Mouse (Mus musculus) cerebellum, adult 18-20 months (tissue): ENCODE data around the gene Cops4.
A peak's percentile ranks its signal among the peaks of the same experiment; 100 is the strongest.

Experiments
- DNase-seq, 2 experiments: peaks; one replicate each; pipeline ENCODE4 v3.0.0; 2021

Gene Cops4

GRCm38 (mm10) chr5:100518049-100519026 lies at the start of gene Cops4:
Cops4 (plus strand) TSS chr5:100518309.
- peak; percentile 95 to 99 for DNase-seq

- no peak for DNase-seq
Observed at GRCm38 (mm10) chr5:100476328-100476727, 41.8 kb upstream of the Cops4 start.

GRCm38 (mm10) chr5:100477604-100478003 lies 40.5 kb upstream of the Cops4 start:
- no peak for DNase-seq

- DNase-seq: no peak
Observed at GRCm38 (mm10) chr5:100483569-100483968, 34.5 kb upstream of the Cops4 start.

- no peak for DNase-seq
Observed at GRCm38 (mm10) chr5:100487120-100487519, 31.0 kb upstream of the Cops4 start.

- DNase-seq: no peak
Observed at GRCm38 (mm10) chr5:100488231-100488630, 29.9 kb upstream of the Cops4 start.

- no peak for DNase-seq
Observed at GRCm38 (mm10) chr5:100489340-100489739, 28.8 kb upstream of the Cops4 start.

GRCm38 (mm10) chr5:100491704-100492103 lies 26.4 kb upstream of the Cops4 start:
- no peak for DNase-seq

GRCm38 (mm10) chr5:100498436-100499180 lies 19.5 kb upstream of the Cops4 start:
- DNase-seq: peak; percentile 70 to 74

- DNase-seq: no peak
Observed at GRCm38 (mm10) chr5:100499243-100499642, 18.9 kb upstream of the Cops4 start.

- peak; percentile 19 to 39 for DNase-seq
Observed at GRCm38 (mm10) chr5:100499831-100500304, 18.2 kb upstream of the Cops4 start.

- DNase-seq: peak; percentile 88 to 93
Observed at GRCm38 (mm10) chr5:100500458-100500961, 17.6 kb upstream of the Cops4 start, which contains the start of gene Lin54. Lin54 (minus strand) TSS chr5:100500639.

GRCm38 (mm10) chr5:100501267-100501666 lies 16.8 kb upstream of the Cops4 start:
- no peak for DNase-seq

- no peak for DNase-seq
Observed at GRCm38 (mm10) chr5:100509247-100509646, 8.9 kb upstream of the Cops4 start.

- no peak for DNase-seq
Observed at GRCm38 (mm10) chr5:100512576-100512975, 5.5 kb upstream of the Cops4 start.

GRCm38 (mm10) chr5:100519027-100519411 lies 910 bp downstream of the Cops4 start:
- DNase-seq: no peak

- no peak for DNase-seq
Observed at GRCm38 (mm10) chr5:100520223-100520622, 2.1 kb downstream of the Cops4 start.

GRCm38 (mm10) chr5:100523331-100523730 lies 5.2 kb downstream of the Cops4 start:
- DNase-seq: no peak

GRCm38 (mm10) chr5:100524921-100525320 lies 6.8 kb downstream of the Cops4 start:
- DNase-seq: no peak

GRCm38 (mm10) chr5:100525620-100526019 lies 7.5 kb downstream of the Cops4 start:
- no peak for DNase-seq

GRCm38 (mm10) chr5:100526164-100526563 lies 8.1 kb downstream of the Cops4 start:
- DNase-seq: no peak

- DNase-seq: no peak
Observed at GRCm38 (mm10) chr5:100535826-100536225, 17.7 kb downstream of the Cops4 start.

- no peak for DNase-seq
Observed at GRCm38 (mm10) chr5:100536638-100537037, 18.5 kb downstream of the Cops4 start.
